Mouse (Mus musculus): ENCODE results near the gene Alb.

The Alb gene

DNA sequence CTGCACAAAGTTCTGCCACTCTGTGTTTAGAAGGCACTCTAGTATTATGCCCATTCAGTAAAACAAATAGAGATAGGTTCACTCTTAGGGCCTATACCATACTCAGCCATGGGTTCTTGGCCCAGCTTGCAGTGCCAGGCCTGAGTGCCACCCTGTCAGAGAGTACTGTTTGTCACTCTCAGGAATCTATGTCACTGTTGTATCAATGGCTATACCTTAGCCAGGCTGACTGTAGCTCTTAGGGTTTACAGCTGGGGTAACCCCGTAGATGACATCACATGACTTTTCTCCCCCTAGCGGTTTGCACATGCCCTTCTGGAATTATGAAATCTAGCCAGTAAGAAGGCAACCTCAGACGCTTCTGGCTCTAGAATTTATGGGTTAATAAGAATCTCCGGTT lies 33.6 kb downstream of the Alb start:
- no peak for DNase-seq

DNA sequence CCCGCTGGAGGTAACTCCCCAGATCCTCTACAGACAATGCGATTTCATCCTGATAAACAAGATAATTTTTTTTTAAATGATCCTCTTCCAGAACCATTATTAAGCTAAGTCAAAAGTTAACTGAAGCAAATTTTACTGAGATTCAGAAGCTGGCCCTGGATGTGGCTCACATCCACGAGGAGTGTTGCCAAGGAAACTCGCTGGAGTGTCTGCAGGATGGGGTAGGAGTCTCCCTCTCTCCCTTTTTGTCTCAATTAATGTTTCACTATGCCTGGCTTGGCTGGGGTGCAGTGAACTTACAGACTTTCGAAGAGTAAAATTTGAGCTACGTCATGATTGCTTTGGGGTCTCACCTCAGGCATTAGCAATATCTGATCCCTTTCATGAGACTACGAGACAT lies 38.8 kb downstream of the Alb start:
- DNase-seq = no peak

GRCm38 (mm10) chr5:90500714-90501113 lies 40.0 kb downstream of the Alb start:
- peak; percentile 86 for DNase-seq

GRCm38 (mm10) chr5:90501752-90502151 lies 41.1 kb downstream of the Alb start:
- no peak for DNase-seq

GRCm38 (mm10) chr5:90504742-90505141 lies 44.0 kb downstream of the Alb start:
- no peak for DNase-seq

DNA sequence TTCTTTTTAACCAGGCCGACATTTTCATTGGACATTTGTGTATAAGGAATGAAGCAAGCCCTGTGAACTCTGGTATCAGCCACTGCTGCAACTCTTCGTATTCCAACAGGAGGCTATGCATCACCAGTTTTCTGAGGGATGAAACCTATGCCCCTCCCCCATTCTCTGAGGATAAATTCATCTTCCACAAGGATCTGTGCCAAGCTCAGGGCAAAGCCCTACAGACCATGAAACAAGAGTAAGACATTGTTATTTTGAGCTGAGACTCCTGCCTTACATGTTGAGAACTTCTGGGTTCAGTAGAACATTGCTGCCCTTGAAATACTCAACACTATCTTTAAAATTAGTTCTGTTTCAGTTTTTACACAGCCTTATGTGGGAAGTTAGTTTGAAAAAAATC lies 45.8 kb downstream of the Alb start:
- no peak for DNase-seq

- DNase-seq = no peak
Observed at GRCm38 (mm10) chr5:90507411-90507949, 46.8 kb downstream of the Alb start.

DNA sequence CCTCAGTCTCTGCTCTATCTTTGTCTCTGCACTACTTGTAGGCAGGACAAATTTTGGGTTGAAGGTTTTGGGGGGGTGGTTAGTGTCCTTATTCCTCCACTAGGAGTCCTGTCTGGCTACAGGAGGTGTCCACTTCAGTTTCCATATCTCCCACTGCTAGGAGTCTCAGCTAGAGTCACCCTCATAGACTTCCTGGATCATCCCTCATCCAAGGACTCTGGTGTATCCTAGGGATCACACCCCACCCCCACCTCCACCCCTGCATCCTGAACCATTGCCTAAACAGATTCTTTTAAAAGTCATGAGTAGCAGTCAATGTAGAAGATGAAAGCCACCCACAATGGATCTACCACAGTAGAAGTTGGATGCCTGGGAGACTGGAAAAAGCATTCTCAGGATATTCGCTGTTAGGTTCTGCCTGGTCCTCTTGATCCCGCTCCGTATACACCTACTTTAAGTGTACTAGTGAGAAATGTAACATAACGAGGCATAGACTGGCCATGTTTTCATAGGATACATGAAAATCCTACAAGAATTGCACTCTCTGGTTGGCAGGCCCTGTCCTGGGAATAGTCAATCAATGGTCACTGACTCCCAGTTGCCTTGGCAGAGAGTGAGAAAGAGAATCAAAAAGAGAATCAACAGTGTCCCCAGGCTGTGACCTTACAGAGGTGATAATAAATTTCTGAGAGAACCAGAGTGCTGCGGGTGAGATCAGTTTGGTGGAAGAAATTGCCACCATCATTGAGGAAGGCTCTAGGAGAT lies 49.3 kb downstream of the Alb start:
- DNase-seq = no peak

- peak; percentile 16 for DNase-seq
Observed at GRCm38 (mm10) chr5:90512288-90512955, 51.7 kb downstream of the Alb start.

GRCm38 (mm10) chr5:90515561-90515960 lies 54.9 kb downstream of the Alb start:
- no peak for DNase-seq

- DNase-seq = peak; percentile 30
Observed at GRCm38 (mm10) chr5:90518356-90519100, 57.8 kb downstream of the Alb start, which contains the start of gene Afm. TSS of gene Afm (plus strand) at chr5:90518932.

All from kidney, postnatal 10 days (tissue).